Mouse (Mus musculus) bone marrow macrophage, adult 2 months (primary cell): ENCODE data around the gene Cyb561a3.

ENCODE experiments used
- CTCF ChIP-seq: IDR thresholded peaks from 2 replicates; pipeline ENCODE4 v1.5.1; 2012; ENCODE audit warnings: low read depth, mild to moderate bottlenecking, low read length, moderate library complexity
- POLR2A ChIP-seq: IDR thresholded peaks from 2 replicates; pipeline ENCODE4 v1.6.1; 2012; ENCODE audit warnings: mild to moderate bottlenecking, low read depth, low read length, borderline replicate concordance

DNA sequence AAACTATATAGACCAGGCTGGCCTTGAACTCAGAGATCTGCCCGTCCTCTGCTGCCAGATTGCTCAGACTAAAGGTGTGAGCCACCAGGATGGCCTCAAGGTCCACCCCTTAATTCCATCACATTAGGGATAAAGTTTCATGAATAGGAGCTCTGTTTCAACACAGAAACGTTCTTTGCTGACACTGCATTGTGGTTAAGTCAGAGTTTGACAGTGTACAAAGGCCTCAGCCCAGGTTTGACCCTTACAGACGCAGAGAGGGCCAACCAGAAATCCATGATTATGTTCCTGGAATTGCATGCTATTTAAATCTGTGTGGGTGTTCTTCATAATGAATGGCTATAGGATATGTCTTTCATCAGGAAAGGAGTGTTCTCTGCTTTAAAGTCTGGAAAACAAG is 13.3 kb downstream of the Cyb561a3 start:
- TF ChIP-seq CTCF, result no peak
- TF ChIP-seq POLR2A, result no peak
